20 mouse cellular contexts compared by ENCODE assay signal in the genomic region with DNA sequence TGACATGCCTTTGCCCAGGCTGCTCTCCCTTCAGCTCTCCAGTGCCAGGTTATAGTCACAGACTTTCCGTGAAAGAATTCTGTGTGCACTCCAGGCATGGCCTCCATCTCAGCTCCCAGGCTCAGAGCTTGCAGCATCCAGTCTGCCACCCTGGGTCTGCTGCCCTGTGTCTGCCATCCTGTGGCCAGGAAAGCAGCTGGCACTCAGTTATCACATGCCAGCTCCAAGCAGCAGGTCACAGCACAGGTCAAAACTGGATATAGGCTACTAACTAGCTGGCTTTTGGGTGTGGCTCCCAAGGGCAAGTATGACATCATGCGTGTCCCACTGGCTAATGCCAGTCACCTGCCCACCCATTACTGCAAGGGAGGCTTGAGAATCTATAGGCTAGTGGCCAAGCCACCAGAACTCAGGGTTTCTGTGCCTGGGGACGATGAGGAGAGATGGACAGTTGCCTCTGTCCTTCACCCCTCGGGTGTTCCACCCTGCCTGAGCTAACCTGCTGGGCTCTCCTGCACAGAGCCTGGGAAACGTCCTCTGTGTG. TPM values are rescaled to one million over a fixed set of nuclear protein-coding genes. Genes with fewer than 3 reads are reported as not detected.
DNase-seq lines count a peak whose midpoint lies in the region; ATAC-seq and TF ChIP-seq lines count a peak whose summit lies in the region.
"Had no signal": no experiment of that assay in that cellular context is flagged by ENCODE, and none has a peak within 500 bp of the region (broad histone marks: within the 10 kb centered on the region; RNA-seq: fewer than 3 reads in every experiment).

No protein-coding gene starts in this region.

- no peaks in the 10 kb centered on the region for H3K79me3 ChIP-seq in C2C12 (ENCODE audit: low read depth)

- H3K79me2 ChIP-seq in C2C12 (ENCODE audit: control insufficient read depth, insufficient read depth) (no peaks in the 10 kb centered on the region), myocyte (ENCODE audit: control insufficient read depth, insufficient read depth) (no peaks in the 10 kb centered on the region)

- H3K27me3 ChIP-seq in midbrain, embryonic 11.5 days (ENCODE audit: control insufficient read depth, insufficient read depth, low read length): no peaks in the 10 kb centered on the region
- no peaks in the 10 kb centered on the region for H3K27me3 ChIP-seq in midbrain, embryonic 14.5 days (ENCODE audit: control insufficient read depth, insufficient read depth, low read length)
- no peaks in the 10 kb centered on the region for H3K27me3 ChIP-seq in C2C12 (ENCODE audit: control insufficient read depth, insufficient read depth, insufficient read length)
- H3K27me3 ChIP-seq in myocyte (ENCODE audit: control insufficient read depth, insufficient read depth, insufficient read length): no peaks in the 10 kb centered on the region

- no peak overlapping the region for H3K4me2 ChIP-seq in midbrain, embryonic 11.5 days
- no peak overlapping the region for H3K4me2 ChIP-seq in midbrain, embryonic 14.5 days (ENCODE audit: low read length)
- peak overlapping the region; percentile 1 for H3K4me2 ChIP-seq in myocyte (ENCODE audit: low read depth)
- H3K4me2 ChIP-seq: heart, embryonic 11.5 days; heart, embryonic 15.5 days; hindbrain, embryonic 14.5 days had no signal

- WGBS in midbrain, embryonic 11.5 days: 70% methylated on average over 5 of the region's 5 CpGs
- WGBS in midbrain, embryonic 14.5 days: 76% methylated on average over 5 of the region's 5 CpGs

- H3ac ChIP-seq in C2C12 (ENCODE audit: control insufficient read depth, insufficient read length, low read depth) (no peak overlapping the region), myocyte (ENCODE audit: control insufficient read depth, insufficient read length) (no peak overlapping the region)

- H3K4me1 ChIP-seq in midbrain, embryonic 11.5 days (ENCODE audit: control insufficient read depth, insufficient read depth, low read length): no peaks in the 10 kb centered on the region
- no peaks in the 10 kb centered on the region; the same call in 1 of the 2 replicates for H3K4me1 ChIP-seq in midbrain, embryonic 14.5 days (ENCODE audit: control insufficient read depth, insufficient read depth, low read length)
- H3K4me1 ChIP-seq: heart, embryonic 15.5 days had no signal

- H3K36me3 ChIP-seq in midbrain, embryonic 11.5 days (ENCODE audit: control insufficient read depth, insufficient read depth, low read length): no peaks in the 10 kb centered on the region
- no peaks in the 10 kb centered on the region for H3K36me3 ChIP-seq in midbrain, embryonic 14.5 days (ENCODE audit: control insufficient read depth, insufficient read depth, low read length)
- H3K36me3 ChIP-seq in C2C12 (ENCODE audit: control insufficient read depth, insufficient read depth): no peaks in the 10 kb centered on the region
- H3K36me3 ChIP-seq in myocyte (ENCODE audit: control insufficient read depth, insufficient read depth): no peaks in the 10 kb centered on the region
- H3K36me3 ChIP-seq: heart, embryonic 15.5 days had no signal

- no peak for ATAC-seq in midbrain, embryonic 11.5 days (ENCODE audit: low FRiP score)
- no peak for ATAC-seq in midbrain, embryonic 14.5 days (ENCODE audit: low FRiP score, low TSS enrichment)
- ATAC-seq: forebrain, embryonic 14.5 days; intestine, embryonic 16.5 days had no signal

- H3K9me3 ChIP-seq in midbrain, embryonic 11.5 days (ENCODE audit: control insufficient read depth, low read length): no peaks in the 10 kb centered on the region
- H3K9me3 ChIP-seq in midbrain, embryonic 14.5 days (ENCODE audit: control insufficient read depth, low read length): no peaks in the 10 kb centered on the region
- H3K9me3 ChIP-seq: heart, embryonic 15.5 days had no signal

- TF ChIP-seq POLR2A in myocyte (IDR thresholded peaks at IDR 0.05; ENCODE audit: insufficient read length, low read depth): no peak

- TF ChIP-seq CTCF in gastrocnemius, adult 2 months (IDR thresholded peaks at IDR 0.05): peak; percentile 32
- TF ChIP-seq CTCF in C2C12 (IDR thresholded peaks at IDR 0.05; ENCODE audit: control insufficient read depth, insufficient read depth, insufficient read length): peak; percentile 45

- H3K27ac ChIP-seq in gastrocnemius, adult 2 months: no peak overlapping the region
- no peak overlapping the region for H3K27ac ChIP-seq in midbrain, embryonic 11.5 days (ENCODE audit: low read depth, low read length)
- H3K27ac ChIP-seq in midbrain, embryonic 14.5 days (replicated peaks; ENCODE audit: low read depth, low read length): no peak overlapping the region
- H3K27ac ChIP-seq: heart, adult 2 months; heart, embryonic 15.5 days; hindbrain, embryonic 14.5 days had no signal

- no peak overlapping the region for H3K4me3 ChIP-seq in gastrocnemius, adult 2 months
- no peak overlapping the region for H3K4me3 ChIP-seq in midbrain, embryonic 11.5 days (ENCODE audit: low read depth, low read length)
- no peak overlapping the region for H3K4me3 ChIP-seq in midbrain, embryonic 14.5 days (replicated peaks; ENCODE audit: low read depth, low read length)
- H3K4me3 ChIP-seq in C2C12 (ENCODE audit: insufficient read depth, poor library complexity, severe bottlenecking) (no peak overlapping the region), myocyte (no peak overlapping the region)
- H3K4me3 ChIP-seq: heart, adult 2 months; heart, embryonic 15.5 days had no signal

- H3K9ac ChIP-seq in midbrain, embryonic 11.5 days (ENCODE audit: low read length): no peak overlapping the region
- no peak overlapping the region for H3K9ac ChIP-seq in midbrain, embryonic 14.5 days (replicated peaks; ENCODE audit: low read length)
- H3K9ac ChIP-seq: heart, embryonic 15.5 days; hindbrain, embryonic 14.5 days had no signal

- peak; percentile 42 for DNase-seq in gastrocnemius, adult 2 months
- DNase-seq in gastrocnemius, adult 18-20 months (ENCODE audit: low spot score): no peak
- DNase-seq in midbrain, embryonic 11.5 days (ENCODE audit: low spot score, missing footprints): peak; percentile 47
- DNase-seq in midbrain, embryonic 14.5 days: no peak
- no peak for DNase-seq in layer of hippocampus, adult 18-20 months (ENCODE audit: low spot score in 2 of 2)
- DNase-seq: adrenal gland, postnatal 25 days; B cell, adult 2 months; cerebellum, adult 11 months; cerebellum, adult 9-10 months; gastrocnemius, postnatal 14 days; heart, adult 2 months; heart, postnatal 14 days had no signal

- intact Hi-C loops in gastrocnemius, adult 2 months (cut with DNase I): no loop called here

TF ChIP-seq in C2C12, 6 proteins besides CTCF, POLR2A, EP300 and RAD21:
- no peak for TF ChIP-seq FOSL1 (IDR thresholded peaks at IDR 0.05; ENCODE audit: insufficient read depth, low read length, poor library complexity, severe bottlenecking)
- TF ChIP-seq MAX (IDR thresholded peaks at IDR 0.05): no peak
- peak; percentile 71 for TF ChIP-seq MYOD1 (IDR thresholded peaks at IDR 0.05; ENCODE audit: control insufficient read depth, insufficient read length, low read depth)
- TF ChIP-seq USF1 (IDR thresholded peaks at IDR 0.05; ENCODE audit: low read depth): peak; percentile 63
- no peak for TF ChIP-seq CEBPB (IDR thresholded peaks at IDR 0.05; ENCODE audit: low read depth)
- no peak for TF ChIP-seq MYOG (IDR thresholded peaks at IDR 0.05; ENCODE audit: control insufficient read depth, extremely low read depth, insufficient read length)

TF ChIP-seq in myocyte, 11 proteins besides CTCF, POLR2A, EP300 and RAD21:
- TF ChIP-seq TCF3 (IDR thresholded peaks at IDR 0.05; ENCODE audit: insufficient read length, low read depth) (no peak), TCF12 (IDR thresholded peaks at IDR 0.05; ENCODE audit: insufficient read depth, poor library complexity, severe bottlenecking) (peak; percentile 0), MYOD1 (IDR thresholded peaks at IDR 0.05; ENCODE audit: control insufficient read depth in 1 of 3, insufficient read length in 2 of 3, low read depth in 2 of 3) (peak; percentile 28 to 80 (median 78)), CEBPB (IDR thresholded peaks at IDR 0.05; ENCODE audit: insufficient read depth, poor library complexity, severe bottlenecking) (no peak), SRF (IDR thresholded peaks at IDR 0.05; ENCODE audit: control insufficient read depth, insufficient read length, low read depth) (no peak), POLR2AphosphoS2 (IDR thresholded peaks at IDR 0.05; ENCODE audit: insufficient read length, low read depth) (no peak), USF1 (IDR thresholded peaks at IDR 0.05; ENCODE audit: low read depth) (peak; percentile 29), MYOG (IDR thresholded peaks at IDR 0.05; ENCODE audit: control insufficient read depth in 1 of 3, insufficient read depth in 1 of 3, insufficient read length in 2 of 3, low read depth in 2 of 3) (peak; percentile 73 to 89 (median 75))

RNA-seq across cellular contexts. Expression of a gene that starts 53.4 kb away (rescaled TPM):
- 10 to 100 TPM in 1 of 2 experiments, 1 to 10 TPM in 1; 6.8 to 13.7 TPM for total RNA-seq in gastrocnemius, adult 2 months (2021)
- total RNA-seq in gastrocnemius, adult 18-20 months (2021): 10 to 100 TPM in 1 of 2 experiments, 1 to 10 TPM in 1; 6.0 to 14.3 TPM
- 60.7 and 68.6 TPM in 2 replicates for polyA plus RNA-seq in midbrain, embryonic 11.5 days (2014; fragmentation: Nextera tagmentation; extraction: Ambion mirVana)
- polyA plus RNA-seq in midbrain, embryonic 14.5 days (2014; fragmentation: Nextera tagmentation; extraction: Ambion mirVana): 295 and 301 TPM in 2 replicates
- polyA plus RNA-seq in C2C12 (2012; fragmentation: generic; extraction: Trizol) (55.2 TPM), myocyte (2012; fragmentation: generic; extraction: Trizol) (57.5 TPM)
- 1,000 to 10,000 TPM; 1,731 to 1,771 TPM for total RNA-seq in layer of hippocampus, adult 18-20 months (2021)
- total RNA-seq: hematopoietic stem cell, adult 5-6 weeks had no signal

Comparison
In these comparisons a context has a peak if more than half of its experiments do, and no peak if none do; other contexts are left out.
1. DNase-seq: peak in gastrocnemius, adult 2 months (single experiment) and midbrain, embryonic 11.5 days (single experiment); none in gastrocnemius, adult 18-20 months (single experiment), midbrain, embryonic 14.5 days (single experiment) and layer of hippocampus, adult 18-20 months (0 of 2).